Mouse (Mus musculus) cortical plate, adult 2 months (tissue): ENCODE results near the gene Stum.

Experiments used
- CTCF ChIP-seq: fragments of 200-500 bp; IDR thresholded peaks from 2 replicates; pipeline ENCODE4 v1.5.1; 2011; ENCODE audit warnings: mild to moderate bottlenecking, control low read depth, low read length; ENCODE audit not compliant: insufficient read depth; ENCODE audit errors: extremely low read depth
- POLR2A ChIP-seq: fragments of 200-500 bp; IDR thresholded peaks from 2 replicates; pipeline ENCODE4 v1.6.1; 2011; ENCODE audit warnings: mild to moderate bottlenecking, low read length, control low read depth; ENCODE audit not compliant: insufficient read depth; ENCODE audit errors: extremely low read depth

DNA sequence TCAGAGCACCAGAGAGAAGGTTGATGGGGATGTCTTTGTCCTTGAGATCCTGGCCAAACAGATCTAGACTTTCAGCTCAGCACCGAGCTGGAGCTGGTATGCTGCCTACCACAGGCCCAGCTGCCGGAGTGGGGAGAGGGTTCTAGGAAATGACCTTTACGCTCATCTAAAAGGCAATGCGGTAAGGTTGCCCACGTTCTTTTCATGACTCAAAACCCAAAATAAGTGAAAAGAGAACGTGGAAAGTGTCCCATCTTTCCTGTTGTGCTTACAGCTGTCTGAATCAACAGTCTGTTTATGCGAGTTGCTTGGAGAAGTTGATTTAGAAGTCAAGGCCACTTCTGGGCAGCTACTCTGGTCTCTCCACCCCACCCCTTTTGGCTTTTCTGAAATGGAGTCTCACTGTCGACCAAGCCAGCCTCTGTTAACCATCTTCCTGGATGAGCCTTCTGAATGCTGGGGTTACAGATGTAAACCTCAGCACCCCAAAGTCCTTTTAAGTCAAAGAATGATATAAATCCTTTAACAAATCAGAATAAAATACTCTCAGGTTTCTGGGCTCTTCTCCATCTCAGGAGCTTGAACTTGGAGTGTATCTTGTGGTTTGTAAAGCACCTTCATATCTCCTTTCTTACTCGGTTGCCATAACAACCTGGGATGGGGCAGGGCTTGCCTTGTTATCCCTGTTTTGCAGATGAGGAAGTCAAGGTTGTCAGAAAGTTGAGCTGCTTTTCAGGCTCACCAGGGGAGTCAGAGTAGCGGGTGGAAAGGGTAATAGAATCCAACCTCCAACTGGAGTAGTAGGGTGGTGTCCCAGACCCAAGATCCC is 92.3 kb downstream of the Stum start:
- TF ChIP-seq CTCF (no peak), POLR2A (no peak)
